Mouse (Mus musculus) cerebellum, adult 2 months (tissue): ENCODE measurements around the gene Pabpn1. TPM values are rescaled to one million over a fixed set of nuclear protein-coding genes. Genes with fewer than 3 reads are reported as not detected.

Experiments used
- polyA plus RNA-seq: library from polyadenylated mRNA; depleted of rRNA; stranded (reverse); fragments of >200 nt; gene quantifications from 2 replicates; pipeline ENCODE4 v1.2.3, GENCODE M21; 2012; rRNA removed

Gene Pabpn1
- polyA plus RNA-seq, 1 experiment = 433 TPM

Other genes starting within 250 kb of the Pabpn1 start
- 45.2 and 51.0 TPM in 2 replicates for gene 1700123O20Rik, start 206.3 kb upstream of the Pabpn1 start, polyA plus RNA-seq
- 199 and 207 TPM in 2 replicates for gene Acin1, start 205.6 kb upstream of the Pabpn1 start, polyA plus RNA-seq
- 0.03 and 0.08 TPM in 2 replicates for gene Gm29776, start 193.7 kb upstream of the Pabpn1 start, polyA plus RNA-seq
- gene Cebpe, start 180.3 kb upstream of the Pabpn1 start, polyA plus RNA-seq = 0.08 TPM in 2 replicates
- gene Slc7a8, start 110.6 kb upstream of the Pabpn1 start, polyA plus RNA-seq = 37.1 and 41.6 TPM in 2 replicates
- gene Rnf212b, start 78.4 kb upstream of the Pabpn1 start, polyA plus RNA-seq = not detected in 2 replicates
- gene Homez, start 21.5 kb upstream of the Pabpn1 start, polyA plus RNA-seq = 12.0 and 12.4 TPM in 2 replicates
- gene Ppp1r3e, start 14.9 kb upstream of the Pabpn1 start, polyA plus RNA-seq = 21.6 and 22.1 TPM in 2 replicates
- 113 TPM in 2 replicates for gene Bcl2l2, start 9.1 kb upstream of the Pabpn1 start, polyA plus RNA-seq
- gene Gm20521, start 9.1 kb upstream of the Pabpn1 start, polyA plus RNA-seq = 0.34 TPM in 1 of 2 replicates, not detected in the other
- 687 and 690 TPM in 2 replicates for gene Slc22a17, start 20.6 kb downstream of the Pabpn1 start, polyA plus RNA-seq
- 9.9 and 11.2 TPM in 2 replicates for gene Efs, start 33.6 kb downstream of the Pabpn1 start, polyA plus RNA-seq
- 0.26 and 0.43 TPM in 2 replicates for gene Il25, start 40.2 kb downstream of the Pabpn1 start, polyA plus RNA-seq
- 215 and 237 TPM in 2 replicates for gene Cmtm5, start 43.8 kb downstream of the Pabpn1 start, polyA plus RNA-seq
- gene Myh6, start 74.4 kb downstream of the Pabpn1 start, polyA plus RNA-seq = 0.10 TPM in 1 of 2 replicates, not detected in the other
- gene Gm17428, start 84.4 kb downstream of the Pabpn1 start, polyA plus RNA-seq = not detected in 2 replicates
- gene Myh7, start 102.1 kb downstream of the Pabpn1 start, polyA plus RNA-seq = 4.4 and 6.9 TPM in 2 replicates
- 49.4 and 50.4 TPM in 2 replicates for gene Ngdn, start 123.0 kb downstream of the Pabpn1 start, polyA plus RNA-seq
- 10.7 and 11.0 TPM in 2 replicates for gene Zfhx2, start 199.8 kb downstream of the Pabpn1 start, polyA plus RNA-seq
- 12.8 and 13.8 TPM in 2 replicates for gene Thtpa, start 202.3 kb downstream of the Pabpn1 start, polyA plus RNA-seq
- gene Ap1g2, start 214.1 kb downstream of the Pabpn1 start, polyA plus RNA-seq = 18.6 and 19.1 TPM in 2 replicates
- gene Jph4, start 224.4 kb downstream of the Pabpn1 start, polyA plus RNA-seq = 204 and 227 TPM in 2 replicates